In the genomic region with DNA sequence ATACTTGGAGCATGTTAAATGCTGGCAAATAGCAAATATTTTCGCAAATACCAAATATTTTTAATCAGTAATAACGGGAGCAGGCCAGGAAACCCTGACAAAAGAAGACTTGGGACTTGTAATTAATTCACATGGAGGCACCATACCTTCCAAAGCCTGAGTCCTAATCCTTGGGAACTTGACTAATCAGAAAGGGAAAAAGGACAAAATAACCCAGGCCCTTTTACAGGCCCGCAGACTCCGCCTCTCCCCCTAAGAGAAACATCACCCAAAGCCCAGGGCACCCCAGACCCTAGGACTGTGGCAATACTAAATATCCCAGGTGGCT, we compare ENCODE assay signal across 7 mouse cellular contexts. TPM values are rescaled to one million over a fixed set of nuclear protein-coding genes. Genes with fewer than 3 reads are reported as not detected.
DNase-seq lines count a peak whose midpoint lies in the region; ATAC-seq lines count a peak whose summit lies in the region.

No protein-coding gene starts in this region.

- DNase-seq in urinary bladder, postnatal 14 days (ENCODE audit: low spot score) = no peak
- no peak for DNase-seq in frontal cortex, postnatal 25 days (ENCODE audit: low spot score in 2 of 2)

- ATAC-seq in megakaryocyte, adult 5-6 weeks (ENCODE audit: poor library complexity, severe bottlenecking) = no peak
- ATAC-seq in forebrain, embryonic 12.5 days (ENCODE audit: low FRiP score) = no peak
- ATAC-seq in limb, embryonic 15.5 days (ENCODE audit: insufficient number of reproducible peaks, low FRiP score, low TSS enrichment, low read depth) = no peak
- no peak for ATAC-seq in stomach, embryonic 16.5 days (ENCODE audit: insufficient read depth, low FRiP score)

- 2% methylated on average over 4 of the region's 4 CpGs for WGBS in forebrain, embryonic 12.5 days
- WGBS in limb, embryonic 15.5 days = 6% methylated on average over 4 of the region's 4 CpGs
- WGBS in stomach, embryonic 16.5 days = 7% methylated on average over 4 of the region's 4 CpGs

- H3K9ac ChIP-seq in forebrain, embryonic 12.5 days = peak overlapping the region; percentile 67
- peak overlapping the region; percentile 33 for H3K9ac ChIP-seq in limb, embryonic 15.5 days
- peak overlapping the region; percentile 74 for H3K9ac ChIP-seq in stomach, embryonic 16.5 days (ENCODE audit: low read length)

- H3K9me3 ChIP-seq in megakaryocyte, embryonic 14.5 days = no peaks in the 10 kb centered on the region
- H3K9me3 ChIP-seq in forebrain, embryonic 12.5 days = no peaks in the 10 kb centered on the region
- no peaks in the 10 kb centered on the region for H3K9me3 ChIP-seq in limb, embryonic 15.5 days
- H3K9me3 ChIP-seq in stomach, embryonic 16.5 days (replicated peaks; ENCODE audit: control insufficient read depth, low read length) = no peaks in the 10 kb centered on the region

- peaks cover 12% of the 10 kb centered on the region for H3K4me1 ChIP-seq in megakaryocyte, embryonic 14.5 days
- peaks cover 14% of the 10 kb centered on the region for H3K4me1 ChIP-seq in forebrain, embryonic 12.5 days
- H3K4me1 ChIP-seq in limb, embryonic 15.5 days = peaks cover 3% of the 10 kb centered on the region; the same call in 1 of the 2 replicates
- H3K4me1 ChIP-seq in stomach, embryonic 16.5 days (ENCODE audit: control insufficient read depth, insufficient read depth, low read length) = peaks cover 11% of the 10 kb centered on the region; the same call in 1 of the 2 replicates

- H3K27me3 ChIP-seq in megakaryocyte, embryonic 14.5 days (replicated peaks) = no peaks in the 10 kb centered on the region
- H3K27me3 ChIP-seq in forebrain, embryonic 12.5 days = no peaks in the 10 kb centered on the region
- H3K27me3 ChIP-seq in limb, embryonic 15.5 days = no peaks in the 10 kb centered on the region
- H3K27me3 ChIP-seq in stomach, embryonic 16.5 days (ENCODE audit: control insufficient read depth, insufficient read depth, low read length) = no peaks in the 10 kb centered on the region

- peak overlapping the region; percentile 67 for H3K4me2 ChIP-seq in forebrain, embryonic 12.5 days
- H3K4me2 ChIP-seq in limb, embryonic 15.5 days = peak overlapping the region; percentile 65
- H3K4me2 ChIP-seq in stomach, embryonic 16.5 days (ENCODE audit: low read depth, low read length) = peak overlapping the region; percentile 54

- H3K36me3 ChIP-seq in megakaryocyte, embryonic 14.5 days (replicated peaks; ENCODE audit: low read length) = no peaks in the 10 kb centered on the region
- no peaks in the 10 kb centered on the region for H3K36me3 ChIP-seq in forebrain, embryonic 12.5 days (replicated peaks)
- H3K36me3 ChIP-seq in limb, embryonic 15.5 days = no peaks in the 10 kb centered on the region
- no peaks in the 10 kb centered on the region for H3K36me3 ChIP-seq in stomach, embryonic 16.5 days (ENCODE audit: control insufficient read depth, insufficient read depth, low read length)

- H3K27ac ChIP-seq in forebrain, embryonic 12.5 days = peak overlapping the region; percentile 54; the same call in 1 of the 2 replicates
- peak overlapping the region; percentile 73 for H3K27ac ChIP-seq in limb, embryonic 15.5 days
- H3K27ac ChIP-seq in stomach, embryonic 16.5 days (ENCODE audit: low read length) = peak overlapping the region; percentile 64; the same call in 1 of the 2 replicates

- H3K4me3 ChIP-seq in megakaryocyte, embryonic 14.5 days (replicated peaks) = peak overlapping the region; percentile 97
- H3K4me3 ChIP-seq in forebrain, embryonic 12.5 days (replicated peaks) = peak overlapping the region; percentile 68
- peak overlapping the region; percentile 60 for H3K4me3 ChIP-seq in limb, embryonic 15.5 days
- peak overlapping the region; percentile 87 for H3K4me3 ChIP-seq in stomach, embryonic 16.5 days (replicated peaks; ENCODE audit: low read length)

RNA-seq across cellular contexts. Expression of gene Kif18a, which starts 0.3 kb away (rescaled TPM):
- 0.16 TPM in 1 of 2 replicates, not detected in the other for polyA plus RNA-seq in megakaryocyte, embryonic 14.5 days (2012; ENCODE audit: insufficient read depth, low replicate concordance)
- total RNA-seq in megakaryocyte, adult 5-6 weeks (2015) = 20.7 and 28.0 TPM in 2 replicates
- 26.7 and 27.6 TPM in 2 replicates for total RNA-seq in megakaryocyte, adult 5-6 weeks (2017)
- polyA plus RNA-seq in forebrain, embryonic 12.5 days (2016; fragmentation: Nextera tagmentation; extraction: Ambion mirVana) = 38.8 and 39.6 TPM in 2 replicates
- polyA plus RNA-seq in limb, embryonic 15.5 days (2015; fragmentation: Nextera tagmentation; extraction: Ambion mirVana) = 14.5 and 15.2 TPM in 2 replicates
- 14.2 and 16.6 TPM in 2 replicates for polyA plus RNA-seq in stomach, embryonic 16.5 days (2015; fragmentation: Nextera tagmentation; extraction: Ambion mirVana)

RNA-seq across cellular contexts. Expression of gene Mettl15, which starts 0.3 kb away (rescaled TPM):
- polyA plus RNA-seq in megakaryocyte, embryonic 14.5 days (2012; ENCODE audit: insufficient read depth, low replicate concordance) = 0.08 TPM in 1 of 2 replicates, not detected in the other
- 7.5 and 8.8 TPM in 2 replicates for total RNA-seq in megakaryocyte, adult 5-6 weeks (2015)
- total RNA-seq in megakaryocyte, adult 5-6 weeks (2017) = 3.9 and 5.1 TPM in 2 replicates
- 11.4 and 12.9 TPM in 2 replicates for polyA plus RNA-seq in forebrain, embryonic 12.5 days (2016; fragmentation: Nextera tagmentation; extraction: Ambion mirVana)
- polyA plus RNA-seq in limb, embryonic 15.5 days (2015; fragmentation: Nextera tagmentation; extraction: Ambion mirVana) = 10.8 and 11.8 TPM in 2 replicates
- polyA plus RNA-seq in stomach, embryonic 16.5 days (2015; fragmentation: Nextera tagmentation; extraction: Ambion mirVana) = 12.7 and 13.0 TPM in 2 replicates

Comparison
In these comparisons a context has a peak if more than half of its experiments do, and no peak if none do; other contexts are left out.
1. RNA of gene Kif18a, which starts 0.3 kb away (polyA plus RNA-seq): 38.8 to 39.6 TPM in forebrain, embryonic 12.5 days, 14.2 to 16.6 TPM in stomach, embryonic 16.5 days and 14.5 to 15.2 TPM in limb, embryonic 15.5 days; 0.16 TPM in megakaryocyte, embryonic 14.5 days; every median in the first group is over 10 times any median in the second.
2. RNA of gene Mettl15, which starts 0.3 kb away (polyA plus RNA-seq): 12.7 to 13.0 TPM in stomach, embryonic 16.5 days, 11.4 to 12.9 TPM in forebrain, embryonic 12.5 days and 10.8 to 11.8 TPM in limb, embryonic 15.5 days; 0.08 TPM in megakaryocyte, embryonic 14.5 days; every median in the first group is over 10 times any median in the second.
3. Peak in every context shown above with its lines, with median percentiles within 50 percentile points of each other: H3K4me3 ChIP-seq, H3K27ac ChIP-seq, H3K4me2 ChIP-seq and H3K9ac ChIP-seq.